Comparison of ENCODE assay signal across 27 mouse cellular contexts in genomic region chr14:30633708-30634107, GRCm38 (mm10). TPM values are rescaled to one million over a fixed set of nuclear protein-coding genes. Genes with fewer than 3 reads are reported as not detected.
DNase-seq lines count a peak whose midpoint lies in the region; ATAC-seq and TF ChIP-seq lines count a peak whose summit lies in the region.
"Had no signal": no experiment of that assay in that cellular context is flagged by ENCODE, and none has a peak within 500 bp of the region (broad histone marks: within the 10 kb centered on the region; RNA-seq: fewer than 3 reads in every experiment).

No protein-coding gene starts in this region.

- no peak overlapping the region for H3K4me3 ChIP-seq in forebrain, embryonic 10.5 days
- H3K4me3 ChIP-seq in forebrain, embryonic 16.5 days (replicated peaks; ENCODE audit: low read length) = no peak overlapping the region
- no peak overlapping the region for H3K4me3 ChIP-seq in hindbrain, embryonic 10.5 days
- H3K4me3 ChIP-seq in hindbrain, embryonic 12.5 days = no peak overlapping the region
- no peak overlapping the region for H3K4me3 ChIP-seq in kidney, postnatal 0 days (replicated peaks; ENCODE audit: low read depth, low read length)
- H3K4me3 ChIP-seq: embryonic facial prominence, embryonic 10.5 days; embryonic facial prominence, embryonic 13.5 days; erythroblast, embryonic 14.5 days; forebrain, embryonic 13.5 days; heart, embryonic 12.5 days; heart, embryonic 15.5 days; hindbrain, embryonic 15.5 days had no signal

- H3K27ac ChIP-seq in forebrain, embryonic 10.5 days = peak overlapping the region; percentile 6; the same call in 1 of the 2 replicates
- no peak overlapping the region for H3K27ac ChIP-seq in forebrain, embryonic 16.5 days (ENCODE audit: low read length)
- H3K27ac ChIP-seq in hindbrain, embryonic 10.5 days = peak overlapping the region; percentile 23; the same call in 1 of the 2 replicates
- H3K27ac ChIP-seq in hindbrain, embryonic 12.5 days = no peak overlapping the region
- 0 out of 2 replicates have a peak overlapping the region, but pooled peaks have one; percentile 13 for H3K27ac ChIP-seq in kidney, postnatal 0 days
- H3K27ac ChIP-seq: embryonic facial prominence, embryonic 10.5 days; embryonic facial prominence, embryonic 13.5 days; forebrain, embryonic 13.5 days; heart, embryonic 15.5 days; hindbrain, embryonic 15.5 days had no signal

- H3K27me3 ChIP-seq in forebrain, embryonic 10.5 days (ENCODE audit: poor library complexity, severe bottlenecking) = no peaks in the 10 kb centered on the region
- H3K27me3 ChIP-seq in forebrain, embryonic 16.5 days (replicated peaks; ENCODE audit: control insufficient read depth, insufficient read depth, low read length) = no peaks in the 10 kb centered on the region
- no peaks in the 10 kb centered on the region for H3K27me3 ChIP-seq in hindbrain, embryonic 10.5 days (ENCODE audit: insufficient read depth, poor library complexity, severe bottlenecking)
- no peaks in the 10 kb centered on the region for H3K27me3 ChIP-seq in hindbrain, embryonic 12.5 days
- H3K27me3 ChIP-seq in kidney, postnatal 0 days (ENCODE audit: insufficient read depth, low read length) = no peaks in the 10 kb centered on the region
- H3K27me3 ChIP-seq: embryonic facial prominence, embryonic 13.5 days; heart, embryonic 15.5 days; hindbrain, embryonic 15.5 days had no signal

- H3K36me3 ChIP-seq in forebrain, embryonic 10.5 days (replicated peaks) = no peaks in the 10 kb centered on the region
- H3K36me3 ChIP-seq in forebrain, embryonic 16.5 days (ENCODE audit: control insufficient read depth, insufficient read depth) = no peaks in the 10 kb centered on the region
- H3K36me3 ChIP-seq in hindbrain, embryonic 10.5 days = no peaks in the 10 kb centered on the region
- H3K36me3 ChIP-seq in hindbrain, embryonic 12.5 days = no peaks in the 10 kb centered on the region
- H3K36me3 ChIP-seq in kidney, postnatal 0 days (ENCODE audit: insufficient read depth, low read length) = no peaks in the 10 kb centered on the region
- H3K36me3 ChIP-seq: embryonic facial prominence, embryonic 10.5 days; embryonic facial prominence, embryonic 13.5 days; heart, embryonic 12.5 days; heart, embryonic 15.5 days; hindbrain, embryonic 15.5 days had no signal

- no peak overlapping the region for H3K4me2 ChIP-seq in forebrain, embryonic 16.5 days (ENCODE audit: low read length)
- no peak overlapping the region for H3K4me2 ChIP-seq in hindbrain, embryonic 12.5 days (replicated peaks)
- no peak overlapping the region for H3K4me2 ChIP-seq in kidney, postnatal 0 days (ENCODE audit: low read length)
- H3K4me2 ChIP-seq: embryonic facial prominence, embryonic 13.5 days; forebrain, embryonic 13.5 days; heart, embryonic 12.5 days; heart, embryonic 15.5 days; hindbrain, embryonic 15.5 days had no signal

- no peak for TF ChIP-seq CTCF in kidney, postnatal 0 days (IDR thresholded peaks at IDR 0.05; ENCODE audit: low read depth)

- WGBS in forebrain, embryonic 10.5 days = 80% methylated on average over 7 of the region's 7 CpGs
- 80% methylated on average over 7 of the region's 7 CpGs for WGBS in forebrain, embryonic 16.5 days
- WGBS in hindbrain, embryonic 10.5 days = 86% methylated on average over 7 of the region's 7 CpGs
- WGBS in hindbrain, embryonic 12.5 days = 79% methylated on average over 7 of the region's 7 CpGs
- 55% methylated on average over 7 of the region's 7 CpGs for WGBS in kidney, postnatal 0 days

- peaks cover 44% of the 10 kb centered on the region for H3K4me1 ChIP-seq in forebrain, embryonic 10.5 days
- H3K4me1 ChIP-seq in forebrain, embryonic 16.5 days (replicated peaks; ENCODE audit: control insufficient read depth, insufficient read depth, low read length) = no peaks in the 10 kb centered on the region
- H3K4me1 ChIP-seq in hindbrain, embryonic 10.5 days (replicated peaks) = peaks cover 36% of the 10 kb centered on the region
- peaks cover 3% of the 10 kb centered on the region; the same call in 1 of the 2 replicates for H3K4me1 ChIP-seq in hindbrain, embryonic 12.5 days
- H3K4me1 ChIP-seq in kidney, postnatal 0 days (replicated peaks; ENCODE audit: insufficient read depth, low read length) = peaks cover 15% of the 10 kb centered on the region
- H3K4me1 ChIP-seq: hindbrain, embryonic 15.5 days had no signal

- H3K9me3 ChIP-seq in forebrain, embryonic 10.5 days = no peaks in the 10 kb centered on the region
- no peaks in the 10 kb centered on the region for H3K9me3 ChIP-seq in forebrain, embryonic 16.5 days (ENCODE audit: control insufficient read depth, low read length)
- H3K9me3 ChIP-seq in hindbrain, embryonic 10.5 days = no peaks in the 10 kb centered on the region
- no peaks in the 10 kb centered on the region for H3K9me3 ChIP-seq in hindbrain, embryonic 12.5 days (replicated peaks)
- H3K9me3 ChIP-seq in kidney, postnatal 0 days (replicated peaks; ENCODE audit: low read length) = no peaks in the 10 kb centered on the region
- H3K9me3 ChIP-seq: embryonic facial prominence, embryonic 10.5 days; embryonic facial prominence, embryonic 13.5 days; forebrain, embryonic 13.5 days; heart, embryonic 12.5 days; heart, embryonic 15.5 days; hindbrain, embryonic 15.5 days had no signal

- no peak for DNase-seq in forebrain, embryonic 10.5 days (ENCODE audit: extremely low spot score, low spot score)
- no peak for DNase-seq in hindbrain, embryonic 10.5 days (ENCODE audit: low spot score)
- DNase-seq in kidney, postnatal 0 days (ENCODE audit: low spot score) = no peak
- no peak for DNase-seq in kidney, adult 11 months
- DNase-seq in lung, postnatal 25 days (ENCODE audit: low spot score) = no peak
- DNase-seq: adrenal gland, adult 8-10 months; adrenal gland, postnatal 25 days; cerebellum, adult 11-12 months; cerebellum, adult 8-10 months; cerebellum, postnatal 10 days; cerebellum, postnatal 36 days; embryo, embryonic 11 days; forebrain, postnatal 0 days; gastrocnemius, postnatal 25 days; heart, adult 18-20 months; heart, postnatal 10 days; heart, postnatal 36 days had no signal

- ATAC-seq in forebrain, embryonic 16.5 days = no peak
- ATAC-seq in hindbrain, embryonic 12.5 days (ENCODE audit: low FRiP score) = no peak
- ATAC-seq in kidney, postnatal 0 days (replicated peaks; ENCODE audit: low FRiP score, low read depth) = no peak
- ATAC-seq: activated CD4-positive, CD25-positive, alpha-beta regulatory T cell, adult 4 months; forebrain, embryonic 13.5 days; forebrain, postnatal 0 days had no signal

- no peak overlapping the region for H3K9ac ChIP-seq in forebrain, embryonic 16.5 days (replicated peaks; ENCODE audit: low read depth, low read length)
- no peak overlapping the region for H3K9ac ChIP-seq in hindbrain, embryonic 12.5 days
- H3K9ac ChIP-seq in kidney, postnatal 0 days (ENCODE audit: low read depth, low read length) = no peak overlapping the region
- H3K9ac ChIP-seq: embryonic facial prominence, embryonic 13.5 days; forebrain, embryonic 13.5 days; forebrain, postnatal 0 days; heart, embryonic 12.5 days; heart, embryonic 15.5 days; hindbrain, embryonic 15.5 days had no signal

RNA-seq across cellular contexts. Expression of gene Prkcd, which starts 7.7 kb away (rescaled TPM):
- polyA plus RNA-seq in forebrain, embryonic 10.5 days (2016; fragmentation: Nextera tagmentation; extraction: Ambion mirVana) = 23.6 and 24.8 TPM in 2 replicates
- polyA plus RNA-seq in forebrain, embryonic 16.5 days (2015; fragmentation: Nextera tagmentation; extraction: Ambion mirVana) = 27.9 and 34.6 TPM in 2 replicates
- 28.7 and 35.4 TPM in 2 replicates for polyA plus RNA-seq in hindbrain, embryonic 10.5 days (2016; fragmentation: Nextera tagmentation; extraction: Ambion mirVana)
- polyA plus RNA-seq in hindbrain, embryonic 12.5 days (2016; fragmentation: Nextera tagmentation; extraction: Ambion mirVana) = 42.3 and 44.2 TPM in 2 replicates
- 44.9 and 46.9 TPM in 2 replicates for polyA plus RNA-seq in kidney, postnatal 0 days (2015; fragmentation: Nextera tagmentation; extraction: Ambion mirVana)

RNA-seq across cellular contexts. Expression of gene Rft1, which starts 20.5 kb away (rescaled TPM):
- polyA plus RNA-seq in forebrain, embryonic 10.5 days (2016; fragmentation: Nextera tagmentation; extraction: Ambion mirVana) = 12.7 and 14.7 TPM in 2 replicates
- 7.2 and 8.5 TPM in 2 replicates for polyA plus RNA-seq in forebrain, embryonic 16.5 days (2015; fragmentation: Nextera tagmentation; extraction: Ambion mirVana)
- polyA plus RNA-seq in hindbrain, embryonic 10.5 days (2016; fragmentation: Nextera tagmentation; extraction: Ambion mirVana) = 13.0 and 13.6 TPM in 2 replicates
- polyA plus RNA-seq in hindbrain, embryonic 12.5 days (2016; fragmentation: Nextera tagmentation; extraction: Ambion mirVana) = 13.1 and 13.7 TPM in 2 replicates
- polyA plus RNA-seq in kidney, postnatal 0 days (2015; fragmentation: Nextera tagmentation; extraction: Ambion mirVana) = 14.0 and 17.1 TPM in 2 replicates

Comparison
In these comparisons a context has a peak if more than half of its experiments do, and no peak if none do; other contexts are left out.
1. H3K27ac ChIP-seq: peak in forebrain, embryonic 10.5 days (single experiment), hindbrain, embryonic 10.5 days (single experiment) and kidney, postnatal 0 days (single experiment); none in forebrain, embryonic 16.5 days (single experiment) and hindbrain, embryonic 12.5 days (single experiment).